Mouse (Mus musculus): ENCODE results near the gene Gm5148. TPM values are rescaled to one million over a fixed set of nuclear protein-coding genes. Genes with fewer than 3 reads are reported as not detected.

Gm5148 gene
- polyA plus RNA-seq, 2 experiments: 1.6 to 3.5 TPM

DNA sequence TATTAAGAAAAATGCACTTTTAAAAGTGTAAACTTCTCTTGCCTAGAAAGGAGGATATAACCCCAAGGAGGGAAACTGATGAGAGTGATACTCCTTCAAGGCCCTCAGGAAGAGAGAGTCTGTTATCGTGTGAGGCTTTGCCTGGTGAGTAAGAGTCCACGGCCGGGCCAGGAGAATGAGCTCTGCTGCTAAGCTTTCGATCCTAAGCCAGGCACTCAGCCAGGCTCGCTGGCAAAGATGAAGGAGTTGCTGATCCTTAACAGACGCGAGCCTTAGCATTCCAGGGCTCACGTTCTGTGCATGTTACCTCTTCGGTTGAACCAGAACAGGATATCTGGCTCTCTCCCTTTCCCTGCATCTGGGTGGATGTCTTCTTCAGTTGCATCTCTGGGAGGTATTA, 11.8 kb downstream of the Gm5148 start:
- ATAC-seq (ENCODE audit: insufficient read depth): no peak

DNA sequence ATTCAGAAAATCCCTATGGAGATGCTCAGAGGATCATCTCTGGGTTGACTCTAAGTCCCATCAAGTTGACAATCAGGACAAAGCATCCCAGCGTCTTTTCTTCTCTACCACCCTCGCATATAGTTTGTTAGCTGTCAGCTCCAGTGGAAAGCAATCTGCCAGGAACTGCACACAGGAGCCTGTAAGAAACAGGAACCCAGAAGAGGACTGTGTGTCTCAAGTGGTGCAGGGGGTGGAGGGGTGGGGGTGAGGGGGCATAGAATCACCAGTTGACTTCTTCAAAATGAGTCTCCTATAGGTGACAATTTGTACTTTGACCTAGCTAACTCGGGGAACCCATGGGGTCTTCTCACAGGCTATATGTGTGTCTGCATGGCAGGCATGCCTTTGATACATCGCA, 12.7 kb downstream of the Gm5148 start:
- H3K4me2 ChIP-seq (ENCODE audit: low read depth): no peak overlapping the region
- no peaks in the 10 kb centered on the region for H3K36me3 ChIP-seq (replicated peaks; ENCODE audit: control insufficient read depth, insufficient read depth, low read depth)
- ATAC-seq (ENCODE audit: insufficient read depth) (no peak), DNase-seq (ENCODE audit: low read depth in 3 of 3, low spot score in 3 of 3) (no peak)
- no peaks in the 10 kb centered on the region for H3K27me3 ChIP-seq (ENCODE audit: control insufficient read depth, insufficient read depth, low read length)
- TF ChIP-seq CTCF (IDR thresholded peaks at IDR 0.05; ENCODE audit: low read depth) (no peak), EP300 (IDR thresholded peaks at IDR 0.05; ENCODE audit: low read depth) (no peak)
- no peaks in the 10 kb centered on the region for H3K9me3 ChIP-seq (ENCODE audit: control insufficient read depth, low read length)
- H3K4me3 ChIP-seq (ENCODE audit: insufficient read depth in 1 of 2, low read depth in 2 of 2, low read length in 2 of 2): no peak overlapping the region
- H3K4me1 ChIP-seq (replicated peaks; ENCODE audit: control insufficient read depth in 2 of 2, insufficient read depth in 2 of 2, low read length in 1 of 2): peaks cover 0 to 3% of the 10 kb centered on the region in 2 experiments; a peak in 1 of 4 replicates
- H3K27ac ChIP-seq: no peak overlapping the region
- 46% methylated on average over 4 of the region's 4 CpGs for WGBS (ENCODE audit: insufficient replicate concordance)
- no peak overlapping the region for H3K9ac ChIP-seq (replicated peaks)

More for the DNA sequence above, 11.8 kb downstream of the Gm5148 start:
- no peak overlapping the region for H3K9ac ChIP-seq (replicated peaks)
- peaks cover 0 to 3% of the 10 kb centered on the region in 2 experiments; a peak in 1 of 4 replicates for H3K4me1 ChIP-seq (replicated peaks; ENCODE audit: control insufficient read depth in 2 of 2, insufficient read depth in 2 of 2, low read length in 1 of 2)
- no peak overlapping the region for H3K27ac ChIP-seq
- no peak for DNase-seq (ENCODE audit: low read depth in 3 of 3, low spot score in 3 of 3)
- no peak overlapping the region for H3K4me2 ChIP-seq (ENCODE audit: low read depth)
- H3K27me3 ChIP-seq (ENCODE audit: control insufficient read depth, insufficient read depth, low read length): no peaks in the 10 kb centered on the region
- H3K4me3 ChIP-seq (ENCODE audit: insufficient read depth in 1 of 2, low read depth in 2 of 2, low read length in 2 of 2): no peak overlapping the region
- no peaks in the 10 kb centered on the region for H3K36me3 ChIP-seq (replicated peaks; ENCODE audit: control insufficient read depth, insufficient read depth, low read depth)
- TF ChIP-seq CTCF (IDR thresholded peaks at IDR 0.05; ENCODE audit: low read depth): no peak
- TF ChIP-seq EP300 (IDR thresholded peaks at IDR 0.05; ENCODE audit: low read depth): no peak
- WGBS (ENCODE audit: insufficient replicate concordance): 63% methylated on average over 9 of the region's 9 CpGs
- H3K9me3 ChIP-seq (ENCODE audit: control insufficient read depth, low read length): no peaks in the 10 kb centered on the region

DNA sequence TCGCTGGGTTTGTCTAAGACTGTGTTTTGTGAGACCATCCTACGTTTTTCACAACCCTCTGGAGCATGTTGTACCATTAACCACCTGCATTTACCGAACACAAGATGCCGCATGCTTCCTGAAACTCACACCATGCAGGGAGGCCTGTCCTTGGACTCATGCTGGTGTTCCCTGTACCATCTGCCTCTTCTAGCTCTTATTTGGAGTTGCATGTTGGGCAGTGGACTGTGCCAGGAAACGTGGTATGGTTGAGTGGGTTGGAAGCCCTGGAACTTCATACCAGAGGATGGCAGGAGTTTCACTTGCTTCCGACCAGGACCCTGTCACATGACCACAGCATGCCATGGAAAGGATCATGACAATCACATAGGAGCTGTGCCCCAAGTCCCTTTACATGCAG, 16.5 kb downstream of the Gm5148 start:
- no peaks in the 10 kb centered on the region for H3K9me3 ChIP-seq (ENCODE audit: control insufficient read depth, low read length)
- no peak for TF ChIP-seq CTCF (IDR thresholded peaks at IDR 0.05; ENCODE audit: low read depth)
- TF ChIP-seq EP300 (IDR thresholded peaks at IDR 0.05; ENCODE audit: low read depth): no peak
- no peaks in the 10 kb centered on the region for H3K27me3 ChIP-seq (ENCODE audit: control insufficient read depth, insufficient read depth, low read length)
- DNase-seq (ENCODE audit: low read depth in 3 of 3, low spot score in 3 of 3) (no peak), ATAC-seq (ENCODE audit: insufficient read depth) (no peak)
- H3K4me3 ChIP-seq (ENCODE audit: insufficient read depth in 1 of 2, low read depth in 2 of 2, low read length in 2 of 2): no peak overlapping the region
- H3K4me2 ChIP-seq (ENCODE audit: low read depth): no peak overlapping the region
- no peaks in the 10 kb centered on the region for H3K36me3 ChIP-seq (replicated peaks; ENCODE audit: control insufficient read depth, insufficient read depth, low read depth)
- H3K27ac ChIP-seq: no peak overlapping the region
- H3K9ac ChIP-seq (replicated peaks): no peak overlapping the region
- peaks cover 0 to 6% of the 10 kb centered on the region in 2 experiments; a peak in 3 of 4 replicates for H3K4me1 ChIP-seq (replicated peaks; ENCODE audit: control insufficient read depth in 2 of 2, insufficient read depth in 2 of 2, low read length in 1 of 2)
- WGBS (ENCODE audit: insufficient replicate concordance): 61% methylated on average over 6 of the region's 6 CpGs

DNA sequence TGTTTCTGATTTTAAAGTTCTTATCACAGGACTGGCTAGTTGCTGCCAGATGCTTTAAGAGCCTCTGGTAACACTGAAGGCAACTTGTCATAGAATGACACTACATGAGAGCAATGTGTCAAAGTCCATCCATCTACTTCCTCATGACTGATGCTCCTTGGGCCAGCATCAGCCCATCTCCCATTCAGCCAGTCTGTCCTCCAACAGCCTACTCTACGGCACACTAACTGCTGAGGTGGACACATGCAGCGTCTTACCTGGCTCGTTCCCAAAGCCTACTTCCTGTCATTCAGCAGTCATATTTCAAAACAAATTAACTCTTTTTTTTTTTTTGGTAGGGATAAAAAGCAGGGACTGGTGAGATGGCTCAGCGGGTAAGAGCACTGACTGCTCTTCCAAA, 17.9 kb downstream of the Gm5148 start:
- Histone ChIP-seq H3K4me2 (ENCODE audit: low read depth) (no peak overlapping the region), H3K9me3 (ENCODE audit: control insufficient read depth, low read length) (no peaks in the 10 kb centered on the region), H3K27me3 (ENCODE audit: control insufficient read depth, insufficient read depth, low read length) (no peaks in the 10 kb centered on the region), H3K27ac (no peak overlapping the region), H3K4me1 (replicated peaks; ENCODE audit: control insufficient read depth in 2 of 2, insufficient read depth in 2 of 2, low read length in 1 of 2) (peaks cover 0 to 6% of the 10 kb centered on the region in 2 experiments; a peak in 3 of 4 replicates), H3K36me3 (replicated peaks; ENCODE audit: control insufficient read depth, insufficient read depth, low read depth) (no peaks in the 10 kb centered on the region), H3K4me3 (ENCODE audit: insufficient read depth in 1 of 2, low read depth in 2 of 2, low read length in 2 of 2) (no peak overlapping the region), H3K9ac (replicated peaks) (no peak overlapping the region)
- no peak for DNase-seq (ENCODE audit: low read depth in 3 of 3, low spot score in 3 of 3)
- no peak for ATAC-seq (ENCODE audit: insufficient read depth)
- 61% methylated on average over 4 of the region's 4 CpGs for WGBS (ENCODE audit: insufficient replicate concordance)
- TF ChIP-seq CTCF (IDR thresholded peaks at IDR 0.05; ENCODE audit: low read depth) (no peak), EP300 (IDR thresholded peaks at IDR 0.05; ENCODE audit: low read depth) (no peak)

DNA sequence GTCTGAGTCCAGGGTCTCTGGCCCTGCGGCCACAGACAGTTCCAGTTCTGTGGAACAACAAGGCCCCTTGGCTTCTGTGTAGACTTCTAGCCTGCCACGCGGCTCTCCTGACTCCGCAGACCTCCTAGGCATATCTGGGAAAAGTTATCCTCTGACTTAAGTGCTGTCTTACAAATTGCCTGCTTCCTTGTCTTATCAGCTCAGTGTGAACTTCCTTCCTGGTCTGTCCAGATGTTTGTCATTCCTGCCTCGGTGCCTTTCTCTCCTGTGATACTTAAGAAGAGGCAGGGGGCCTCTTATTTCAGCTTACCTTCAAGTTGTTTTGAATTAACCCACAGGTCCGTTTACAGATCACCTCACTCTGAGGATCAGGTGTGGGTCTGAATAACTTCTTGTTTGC, 18.9 kb downstream of the Gm5148 start:
- Histone ChIP-seq H3K27ac (no peak overlapping the region), H3K27me3 (ENCODE audit: control insufficient read depth, insufficient read depth, low read length) (no peaks in the 10 kb centered on the region), H3K4me3 (ENCODE audit: insufficient read depth in 1 of 2, low read depth in 2 of 2, low read length in 2 of 2) (no peak overlapping the region), H3K4me1 (replicated peaks; ENCODE audit: control insufficient read depth in 2 of 2, insufficient read depth in 2 of 2, low read length in 1 of 2) (peaks cover 0 to 6% of the 10 kb centered on the region in 2 experiments; a peak in 3 of 4 replicates), H3K36me3 (replicated peaks; ENCODE audit: control insufficient read depth, insufficient read depth, low read depth) (no peaks in the 10 kb centered on the region), H3K9me3 (ENCODE audit: control insufficient read depth, low read length) (no peaks in the 10 kb centered on the region), H3K4me2 (ENCODE audit: low read depth) (no peak overlapping the region), H3K9ac (replicated peaks) (no peak overlapping the region)
- ATAC-seq (ENCODE audit: insufficient read depth) (no peak), DNase-seq (ENCODE audit: low read depth in 3 of 3, low spot score in 3 of 3) (no peak)
- WGBS (ENCODE audit: insufficient replicate concordance): 14% methylated on average over 6 of the region's 6 CpGs
- TF ChIP-seq CTCF (IDR thresholded peaks at IDR 0.05; ENCODE audit: low read depth) (no peak), EP300 (IDR thresholded peaks at IDR 0.05; ENCODE audit: low read depth) (no peak)
